Mouse (Mus musculus) embryonic facial prominence, embryonic 11.5 days (tissue): Measurements from ENCODE around the gene Slc2a2. TPM values are rescaled to one million over a fixed set of nuclear protein-coding genes. Genes with fewer than 3 reads are reported as not detected.

Source experiments
- ATAC-seq: fragments of 200-750 bp; cut with Nextera tagmentation; replicated peaks from 2 replicates; pipeline ENCODE4 v1.8.0; 2017; ENCODE audit warnings: low read depth; ENCODE audit not compliant: insufficient number of reproducible peaks, low FRiP score, low TSS enrichment
- DNase-seq: peaks from one replicate; pipeline ENCODE4 v3.0.0-alpha.2; 2015; ENCODE audit warnings: low spot score
- H3K27ac ChIP-seq: fragments of 300-500 bp; sonication (generic); replicated peaks from 2 replicates; pipeline ENCODE4 v1.5.1; 2014; ENCODE audit warnings: mild to moderate bottlenecking, low read depth, low read length, control low read depth
- H3K27me3 ChIP-seq: fragments of 300-500 bp; sonication (generic); 2 replicates; pipeline ENCODE4 v1.6.1; 2014; ENCODE audit warnings: mild to moderate bottlenecking, low read length, moderate library complexity, mixed read lengths; ENCODE audit not compliant: control insufficient read depth, insufficient read depth
- H3K36me3 ChIP-seq: fragments of 300-500 bp; sonication (generic); replicated peaks from 2 replicates; pipeline ENCODE4 v1.6.1; 2014; ENCODE audit warnings: low read depth, mild to moderate bottlenecking, low read length, moderate library complexity, mixed read lengths; ENCODE audit not compliant: control insufficient read depth, insufficient read depth
- H3K4me1 ChIP-seq: fragments of 300-500 bp; sonication (generic); 2 replicates; pipeline ENCODE4 v1.6.1; 2014; ENCODE audit warnings: low read length, mixed read lengths; ENCODE audit not compliant: control insufficient read depth, insufficient read depth
- H3K4me2 ChIP-seq: fragments of 300-500 bp; sonication (generic); 2 replicates; pipeline ENCODE4 v1.6.1; 2014; ENCODE audit warnings: low read depth, mild to moderate bottlenecking, control low read depth, low read length, moderate library complexity
- H3K4me3 ChIP-seq: fragments of 300-500 bp; sonication (generic); 2 replicates; pipeline ENCODE4 v1.5.1; 2014; ENCODE audit warnings: low read depth, low read length, control low read depth
- H3K9ac ChIP-seq: fragments of 300-500 bp; sonication (generic); replicated peaks from 2 replicates; pipeline ENCODE4 v1.6.1; 2014; ENCODE audit warnings: mild to moderate bottlenecking, control low read depth, low read length
- H3K9me3 ChIP-seq: fragments of 300-500 bp; sonication (generic); replicated peaks from 2 replicates; pipeline ENCODE4 v1.6.1; 2016; ENCODE audit warnings: mild to moderate bottlenecking, low read length, inconsistent platforms, mixed read lengths; ENCODE audit not compliant: control insufficient read depth
- WGBS: fragments of 180-500 bp; shearing (Covaris S2); extraction: QIAGEN DNeasy Blood & Tissue Kit; methylation state at CpG from one replicate; pipeline ENCODE4 v1.1.7; 2014; 5-methylcytosine and 5-hydroxymethylcytosine counted together
- polyA plus RNA-seq: library from polyadenylated mRNA; unstranded; fragments of >200 nt; fragmentation: Nextera tagmentation; extraction: Ambion mirVana; gene quantifications from 2 replicates; pipeline ENCODE4 v1.2.1, GENCODE M21; 2014

Slc2a2 gene
- polyA plus RNA-seq, 1 experiment from 2014 or later = not detected

DNA sequence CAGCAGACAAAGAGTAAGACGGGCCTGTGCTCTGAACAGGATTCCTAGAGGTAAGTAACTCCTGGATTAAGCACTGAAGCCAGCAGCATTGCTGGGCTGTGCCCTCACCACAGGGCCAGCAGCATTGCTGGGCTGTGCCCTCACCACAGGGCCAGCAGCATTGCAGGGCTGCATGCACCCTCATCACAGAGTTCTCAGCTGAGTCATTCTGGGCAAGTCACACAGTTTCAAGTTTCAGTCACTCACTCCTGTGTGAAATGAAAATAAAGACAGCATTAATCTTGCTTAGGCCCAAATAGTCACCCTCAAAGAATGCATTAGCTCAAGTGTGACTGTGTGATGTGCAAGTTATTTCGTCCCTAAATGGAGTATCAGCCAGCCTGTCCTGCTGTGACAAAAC lies 37.0 kb downstream of the Slc2a2 start:
- Histone ChIP-seq H3K4me2 (no peak overlapping the region), H3K36me3 (no peaks in the 10 kb centered on the region)

DNA sequence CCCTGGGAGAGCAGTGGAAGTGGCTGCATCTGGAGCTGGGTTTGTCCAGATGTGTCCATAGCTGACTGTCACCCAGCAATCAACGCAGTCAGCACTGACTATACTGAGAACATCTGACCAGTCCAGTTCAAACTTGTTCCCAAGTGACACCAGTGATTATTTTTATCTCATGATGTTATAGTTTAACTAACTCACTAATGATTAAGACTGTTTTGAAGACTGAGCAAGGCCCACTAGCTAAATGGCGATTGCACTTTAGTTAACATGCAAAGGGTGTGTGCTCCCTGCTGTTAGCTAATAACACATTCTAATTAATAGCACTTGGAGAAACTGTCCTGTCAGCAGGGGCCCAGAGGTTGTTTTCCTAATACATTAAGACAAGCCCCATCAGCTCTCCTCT lies 39.3 kb downstream of the Slc2a2 start:
- no peak overlapping the region for H3K4me2 ChIP-seq
- no peak overlapping the region for H3K4me3 ChIP-seq
- H3K27ac ChIP-seq = no peak overlapping the region
- no peaks in the 10 kb centered on the region for H3K9me3 ChIP-seq
- ATAC-seq = no peak
- H3K27me3 ChIP-seq = no peaks in the 10 kb centered on the region
- no peaks in the 10 kb centered on the region for H3K36me3 ChIP-seq
- H3K9ac ChIP-seq = no peak overlapping the region
- H3K4me1 ChIP-seq = no peaks in the 10 kb centered on the region
- DNase-seq = no peak
- WGBS = 35% methylated on average over 2 of the region's 2 CpGs

More for the DNA sequence above, 37.0 kb downstream of the Slc2a2 start:
- Histone ChIP-seq H3K9me3 (no peaks in the 10 kb centered on the region), H3K27ac (no peak overlapping the region), H3K9ac (no peak overlapping the region), H3K4me1 (no peaks in the 10 kb centered on the region), H3K4me3 (no peak overlapping the region), H3K27me3 (no peaks in the 10 kb centered on the region)
- no peak for DNase-seq
- no peak for ATAC-seq
- WGBS = 77% methylated on average over 2 of the region's 2 CpGs

GRCm38 (mm10) chr3:28740353-28740752 lies 42.6 kb downstream of the Slc2a2 start:
- H3K27me3 ChIP-seq = no peaks in the 10 kb centered on the region
- WGBS = 47% methylated on average over 6 of the region's 6 CpGs
- H3K4me3 ChIP-seq = no peak overlapping the region
- no peak for DNase-seq
- H3K9me3 ChIP-seq = no peaks in the 10 kb centered on the region
- no peak overlapping the region for H3K27ac ChIP-seq
- no peak for ATAC-seq
- no peak overlapping the region for H3K9ac ChIP-seq
- no peaks in the 10 kb centered on the region for H3K36me3 ChIP-seq
- no peak overlapping the region for H3K4me2 ChIP-seq
- no peaks in the 10 kb centered on the region for H3K4me1 ChIP-seq

- ATAC-seq (no peak), DNase-seq (no peak)
- Histone ChIP-seq H3K9me3 (no peaks in the 10 kb centered on the region), H3K4me1 (no peaks in the 10 kb centered on the region), H3K4me2 (no peak overlapping the region), H3K4me3 (no peak overlapping the region), H3K27me3 (no peaks in the 10 kb centered on the region), H3K36me3 (no peaks in the 10 kb centered on the region), H3K9ac (no peak overlapping the region), H3K27ac (no peak overlapping the region)
- 46% methylated on average over 8 of the region's 8 CpGs for WGBS
These were observed 45.5 kb downstream of the Slc2a2 start for GRCm38 (mm10) chr3:28743251-28743650.

DNA sequence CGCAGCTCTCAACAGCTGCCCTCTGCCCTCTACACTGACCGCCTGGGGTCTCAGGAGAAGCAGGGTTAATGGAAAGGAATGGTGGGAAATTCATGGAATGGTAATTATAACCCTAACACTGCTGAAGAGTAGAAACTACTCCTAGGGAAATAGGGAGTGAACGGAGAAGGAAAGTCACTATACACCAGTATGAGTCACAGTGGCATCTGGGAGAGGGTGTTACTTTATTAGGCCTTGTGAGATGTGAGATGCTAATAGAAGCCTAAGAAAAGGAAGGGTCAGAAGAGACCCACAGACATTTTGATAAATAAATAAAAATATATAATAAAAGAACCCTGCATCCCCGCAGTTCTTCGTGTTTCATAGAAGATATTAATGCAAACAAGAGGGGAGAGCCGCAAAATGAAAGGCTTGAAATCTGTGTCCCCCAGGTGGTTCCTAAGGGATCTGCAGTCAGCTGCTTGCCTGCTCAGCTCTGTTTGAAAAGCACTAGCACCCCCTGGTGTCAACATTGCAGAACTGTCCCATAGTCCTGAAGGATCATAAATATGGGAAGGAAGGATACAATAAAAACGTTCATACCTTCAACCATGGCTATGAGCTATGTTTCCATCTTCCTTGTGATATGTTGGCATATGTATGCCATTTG lies 48.3 kb downstream of the Slc2a2 start:
- Histone ChIP-seq H3K27me3 (no peaks in the 10 kb centered on the region), H3K9ac (no peak overlapping the region), H3K36me3 (no peaks in the 10 kb centered on the region), H3K4me3 (no peak overlapping the region), H3K4me2 (no peak overlapping the region), H3K9me3 (no peaks in the 10 kb centered on the region), H3K4me1 (no peaks in the 10 kb centered on the region), H3K27ac (no peak overlapping the region)
- ATAC-seq = peak; percentile 62; the same call in 1 of the 2 replicates
- peak; percentile 91 for DNase-seq
- WGBS = 34% methylated on average over 7 of the region's 7 CpGs

DNA sequence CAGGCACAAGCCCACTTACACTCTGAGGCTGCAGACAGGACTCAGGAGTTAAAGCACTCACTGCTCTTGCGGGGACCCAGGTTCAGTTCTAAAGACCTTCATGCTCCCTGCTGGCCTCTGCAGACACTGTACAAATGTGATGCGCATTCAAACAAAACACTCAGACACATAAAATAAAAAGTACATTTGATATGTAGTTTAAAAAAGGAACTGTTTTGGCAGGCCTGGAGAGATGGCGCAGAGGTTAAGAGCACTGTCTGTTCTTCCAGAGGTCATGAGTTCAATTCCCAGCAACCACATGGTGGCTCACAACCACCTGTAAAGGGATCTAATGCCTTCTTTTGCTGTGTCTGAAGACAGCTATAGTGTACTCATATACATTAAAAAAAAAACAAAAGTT lies 50.4 kb downstream of the Slc2a2 start:
- 92% methylated on average over 3 of the region's 3 CpGs for WGBS
- DNase-seq = no peak
- Histone ChIP-seq H3K9me3 (no peaks in the 10 kb centered on the region), H3K27ac (no peak overlapping the region), H3K36me3 (no peaks in the 10 kb centered on the region), H3K4me1 (no peaks in the 10 kb centered on the region), H3K4me3 (no peak overlapping the region), H3K27me3 (no peaks in the 10 kb centered on the region), H3K4me2 (no peak overlapping the region), H3K9ac (no peak overlapping the region)
- ATAC-seq = no peak

- Histone ChIP-seq H3K36me3 (no peaks in the 10 kb centered on the region), H3K27me3 (no peaks in the 10 kb centered on the region), H3K9ac (no peak overlapping the region), H3K4me2 (no peak overlapping the region), H3K27ac (no peak overlapping the region), H3K9me3 (no peaks in the 10 kb centered on the region), H3K4me3 (no peak overlapping the region), H3K4me1 (no peaks in the 10 kb centered on the region)
- ATAC-seq (no peak), DNase-seq (no peak)
These were observed 51.3 kb downstream of the Slc2a2 start for GRCm38 (mm10) chr3:28748956-28749355.

GRCm38 (mm10) chr3:28755477-28755876 lies 57.8 kb downstream of the Slc2a2 start:
- DNase-seq (no peak), ATAC-seq (no peak)
- WGBS = 61% methylated on average over 7 of the region's 7 CpGs
- Histone ChIP-seq H3K9me3 (no peaks in the 10 kb centered on the region), H3K27me3 (no peaks in the 10 kb centered on the region), H3K4me3 (no peak overlapping the region), H3K27ac (no peak overlapping the region), H3K4me1 (no peaks in the 10 kb centered on the region), H3K9ac (no peak overlapping the region), H3K4me2 (no peak overlapping the region), H3K36me3 (no peaks in the 10 kb centered on the region)
